Mouse (Mus musculus) heart, adult 11 months (tissue): ENCODE results near the gene Slc35f1.

ENCODE experiments used
- DNase-seq: peaks from one replicate; pipeline ENCODE4 v3.0.0; 2022

The Slc35f1 gene

GRCm38 (mm10) chr10:53115673-53116398 lies 425.5 kb downstream of the Slc35f1 start:
- DNase-seq = no peak

- no peak for DNase-seq
Measured at GRCm38 (mm10) chr10:53120608-53121007, 430.3 kb downstream of the Slc35f1 start.

GRCm38 (mm10) chr10:53124365-53124764 lies 434.0 kb downstream of the Slc35f1 start:
- DNase-seq = no peak

GRCm38 (mm10) chr10:53132707-53133106 lies 442.4 kb downstream of the Slc35f1 start:
- no peak for DNase-seq

GRCm38 (mm10) chr10:53150321-53150720 lies 460.0 kb downstream of the Slc35f1 start:
- no peak for DNase-seq

- DNase-seq = no peak
Measured at GRCm38 (mm10) chr10:53150916-53151315, 460.6 kb downstream of the Slc35f1 start.

- no peak for DNase-seq
Measured at GRCm38 (mm10) chr10:53156374-53156773, 466.0 kb downstream of the Slc35f1 start.

GRCm38 (mm10) chr10:53157740-53158139 lies 467.4 kb downstream of the Slc35f1 start:
- DNase-seq = no peak
